32 mouse cellular contexts compared by ENCODE assay signal in the genomic region with DNA sequence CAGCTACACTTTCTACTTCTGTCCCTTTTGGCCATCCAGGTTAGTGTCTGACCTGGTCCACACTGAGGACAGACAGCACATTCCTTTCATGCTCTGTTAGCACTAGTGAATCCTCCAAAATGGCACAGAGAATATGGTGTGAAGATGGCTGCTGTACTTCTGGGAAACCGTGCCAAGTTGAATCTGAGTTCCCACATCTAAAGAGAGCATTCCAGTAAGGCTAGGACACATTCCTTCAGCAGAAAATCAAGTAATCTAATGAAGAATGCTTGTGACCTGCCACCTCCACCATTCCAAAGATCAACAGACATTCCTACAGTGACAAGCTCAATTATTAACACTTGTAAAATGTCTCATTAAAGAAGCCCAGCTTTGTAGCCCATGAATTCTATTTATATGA.
DNase-seq lines count a peak whose midpoint lies in the region; ATAC-seq and TF ChIP-seq lines count a peak whose summit lies in the region.
"Had no signal": no experiment of that assay in that cellular context is flagged by ENCODE, and none has a peak within 500 bp of the region (broad histone marks: within the 10 kb centered on the region; RNA-seq: fewer than 3 reads in every experiment).

No protein-coding gene starts in this region.

- ATAC-seq in kidney, embryonic 16.5 days (ENCODE audit: low FRiP score, low TSS enrichment), result peak; percentile 51
- ATAC-seq: activated CD4-positive, CD25-positive, alpha-beta regulatory T cell, adult 4 months; forebrain, embryonic 13.5 days; forebrain, embryonic 16.5 days had no signal

- no peak overlapping the region for H3K27ac ChIP-seq in kidney, adult 2 months (ENCODE audit: insufficient read depth, low read depth, low read length)
- no peak overlapping the region for H3K27ac ChIP-seq in kidney, embryonic 16.5 days (ENCODE audit: low read length)
- H3K27ac ChIP-seq: embryonic facial prominence, embryonic 10.5 days; embryonic facial prominence, embryonic 13.5 days; forebrain, embryonic 10.5 days; forebrain, embryonic 13.5 days; heart, adult 2 months; heart, embryonic 10.5 days; heart, embryonic 13.5 days; hindbrain, embryonic 14.5 days had no signal

- WGBS in kidney, adult 2 months, result 34% methylated on average over 1 of the region's 1 CpGs
- 81% methylated on average over 1 of the region's 1 CpGs for WGBS in kidney, embryonic 16.5 days

- intact Hi-C loops in left cerebral cortex, postnatal 25 days (cut with DNase I), result no loop called here

- H3K9ac ChIP-seq in kidney, embryonic 16.5 days (replicated peaks; ENCODE audit: low read length), result no peak overlapping the region
- H3K9ac ChIP-seq: embryonic facial prominence, embryonic 13.5 days; forebrain, embryonic 13.5 days; heart, embryonic 13.5 days; hindbrain, embryonic 14.5 days had no signal

- H3K4me2 ChIP-seq in kidney, embryonic 16.5 days (replicated peaks; ENCODE audit: low read depth, low read length), result no peak overlapping the region
- H3K4me2 ChIP-seq: embryonic facial prominence, embryonic 13.5 days; forebrain, embryonic 13.5 days; heart, embryonic 13.5 days; hindbrain, embryonic 14.5 days had no signal

- H3K36me3 ChIP-seq in kidney, adult 2 months (ENCODE audit: control insufficient read depth, insufficient read depth, low read length), result no peaks in the 10 kb centered on the region
- no peaks in the 10 kb centered on the region for H3K36me3 ChIP-seq in kidney, embryonic 16.5 days (ENCODE audit: insufficient read depth, low read length)
- H3K36me3 ChIP-seq: embryonic facial prominence, embryonic 10.5 days; embryonic facial prominence, embryonic 13.5 days; forebrain, embryonic 10.5 days; G1E; heart, embryonic 10.5 days; heart, embryonic 13.5 days had no signal

- no peak overlapping the region for H3K4me3 ChIP-seq in kidney, adult 2 months (ENCODE audit: insufficient read depth, low read depth, low read length)
- no peak overlapping the region for H3K4me3 ChIP-seq in kidney, embryonic 16.5 days (ENCODE audit: low read length)
- H3K4me3 ChIP-seq: embryonic facial prominence, embryonic 10.5 days; embryonic facial prominence, embryonic 13.5 days; erythroblast, embryonic 14.5 days; forebrain, embryonic 10.5 days; forebrain, embryonic 13.5 days; heart, adult 2 months; heart, embryonic 10.5 days; heart, embryonic 13.5 days had no signal

- H3K27me3 ChIP-seq in kidney, adult 2 months (replicated peaks; ENCODE audit: control insufficient read depth, insufficient read depth, low read length), result no peaks in the 10 kb centered on the region
- H3K27me3 ChIP-seq in kidney, embryonic 16.5 days (ENCODE audit: insufficient read depth, low read length), result no peaks in the 10 kb centered on the region
- H3K27me3 ChIP-seq: CH12.LX; embryonic facial prominence, embryonic 13.5 days; forebrain, embryonic 13.5 days; heart, embryonic 13.5 days had no signal

- no peak for TF ChIP-seq CTCF in kidney, adult 2 months (conservative IDR thresholded peaks at IDR 0.05; ENCODE audit: insufficient read depth, insufficient read length, low read depth, low read length)

- no peak for TF ChIP-seq POLR2A in kidney, adult 2 months (IDR thresholded peaks at IDR 0.05; ENCODE audit: low read depth, low read length)

- DNase-seq in kidney, adult 2 months, result peak; percentile 49
- DNase-seq in kidney, postnatal 4 days, result no peak
- no peak for DNase-seq in kidney, postnatal 10 days
- peak; percentile 27 for DNase-seq in kidney, postnatal 14 days
- DNase-seq in layer of hippocampus, adult 8-10 months (ENCODE audit: low spot score in 2 of 2), result no peak
- DNase-seq in left cerebral cortex, postnatal 25 days (ENCODE audit: low spot score in 2 of 2), result no peak
- DNase-seq: adrenal gland, adult 8-10 months; adrenal gland, postnatal 25 days; B cell, adult 2 months; cerebellum, adult 11-12 months; cerebellum, adult 8-10 months; cerebellum, postnatal 10 days; cerebellum, postnatal 36 days; embryo, embryonic 11 days; gastrocnemius, postnatal 10 days; gastrocnemius, postnatal 36 days; heart, adult 2 months; heart, postnatal 14 days; heart, postnatal 4 days had no signal

- H3K9me3 ChIP-seq in kidney, embryonic 16.5 days (ENCODE audit: low read length), result no peaks in the 10 kb centered on the region
- H3K9me3 ChIP-seq: embryonic facial prominence, embryonic 10.5 days; embryonic facial prominence, embryonic 13.5 days; forebrain, embryonic 10.5 days; forebrain, embryonic 13.5 days; G1E; heart, embryonic 10.5 days; heart, embryonic 13.5 days had no signal

- H3K4me1 ChIP-seq in kidney, adult 2 months (ENCODE audit: control insufficient read depth, insufficient read depth, low read length), result peaks cover 2% of the 10 kb centered on the region; the same call in 1 of the 2 replicates
- no peaks in the 10 kb centered on the region for H3K4me1 ChIP-seq in kidney, embryonic 16.5 days (ENCODE audit: insufficient read depth, low read length)
- H3K4me1 ChIP-seq: embryonic facial prominence, embryonic 10.5 days; embryonic facial prominence, embryonic 13.5 days; forebrain, embryonic 10.5 days; forebrain, embryonic 13.5 days had no signal

Comparison
In these comparisons a context has a peak if more than half of its experiments do, and no peak if none do; other contexts are left out.
1. DNase-seq: peak in kidney, adult 2 months (single experiment) and kidney, postnatal 14 days (single experiment); none in kidney, postnatal 4 days (0 of 2), kidney, postnatal 10 days (single experiment), layer of hippocampus, adult 8-10 months (0 of 2) and left cerebral cortex, postnatal 25 days (0 of 2).